Mouse (Mus musculus): ENCODE measurements at regions not wholly inside any gene's neighbourhood (a gene's known extent, or its start where the extent isn't known, plus 50 kb on each side); places are given as distances from the start of the nearest gene placed in this dataset.

DNA sequence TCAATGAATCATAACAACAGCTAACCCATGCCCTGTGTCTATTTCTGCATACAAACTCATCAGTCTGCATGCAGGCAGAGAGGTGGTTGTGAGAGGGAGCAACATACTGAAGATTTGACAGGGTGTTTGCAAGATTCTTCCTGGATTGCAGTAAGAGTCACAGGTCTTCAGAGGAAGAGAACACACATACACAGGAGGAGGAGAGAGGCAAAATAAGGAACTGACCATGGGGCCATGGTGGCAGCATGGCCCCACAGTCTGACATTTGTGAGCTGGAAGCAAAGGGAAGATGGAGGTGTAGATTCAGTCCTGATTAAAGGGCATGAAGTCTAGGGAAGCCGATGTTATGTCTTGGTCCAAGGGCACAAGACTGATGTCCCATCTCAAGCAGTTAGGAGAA, 101.0 kb downstream of the Gm815 start:
- TF ChIP-seq POLR2A (IDR thresholded peaks at IDR 0.05; ENCODE audit: control insufficient read depth, extremely low read depth, insufficient read depth, low read length, poor library complexity): no peak
- TF ChIP-seq CTCF (IDR thresholded peaks at IDR 0.05; ENCODE audit: borderline replicate concordance, control insufficient read depth, extremely low read depth, insufficient read depth, low read length, poor library complexity): no peak

Measured in thymus, adult 2 months (tissue).